Mouse (Mus musculus): Measurements from ENCODE around the gene Pcgf5. TPM values are rescaled to one million over a fixed set of nuclear protein-coding genes. Genes with fewer than 3 reads are reported as not detected.

Pcgf5 gene
- polyA plus RNA-seq, 2 experiments = 7.7 to 16.7 TPM

DNA sequence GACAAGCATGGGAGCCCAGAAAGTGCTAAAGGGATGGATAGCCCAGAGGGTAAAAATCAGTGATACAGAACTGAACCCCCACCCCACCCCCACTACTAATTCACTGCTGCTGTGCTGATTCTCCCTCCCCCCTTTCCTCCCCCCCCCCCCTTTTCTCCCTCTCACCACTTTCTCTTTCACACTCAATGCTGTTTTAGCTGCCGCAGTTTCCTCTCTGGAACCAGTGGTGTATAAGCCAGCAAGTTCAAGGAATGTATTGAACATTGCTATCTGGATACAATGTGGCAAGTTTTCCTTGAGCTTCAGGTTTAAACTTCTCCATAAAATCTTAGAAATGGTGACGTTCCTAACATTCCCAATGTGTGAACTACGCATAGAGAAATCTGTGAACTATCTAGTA is 34.8 kb downstream of the Pcgf5 start:
- no peak for DNase-seq (ENCODE audit: low read depth in 3 of 3, low spot score in 3 of 3)
- TF ChIP-seq CTCF (IDR thresholded peaks at IDR 0.05; ENCODE audit: low read depth) (no peak), EP300 (IDR thresholded peaks at IDR 0.05; ENCODE audit: low read depth) (no peak)
- no peak for ATAC-seq (ENCODE audit: insufficient read depth)
- Histone ChIP-seq H3K9me3 (ENCODE audit: control insufficient read depth, low read length) (no peaks in the 10 kb centered on the region), H3K36me3 (replicated peaks; ENCODE audit: control insufficient read depth, insufficient read depth, low read depth) (no peaks in the 10 kb centered on the region), H3K4me2 (ENCODE audit: low read depth) (no peak overlapping the region), H3K4me3 (ENCODE audit: insufficient read depth in 1 of 2, low read depth in 2 of 2, low read length in 2 of 2) (no peak overlapping the region), H3K9ac (replicated peaks) (no peak overlapping the region), H3K27ac (no peak overlapping the region), H3K4me1 (replicated peaks; ENCODE audit: control insufficient read depth in 2 of 2, insufficient read depth in 2 of 2, low read length in 1 of 2) (no peaks in the 10 kb centered on the region), H3K27me3 (ENCODE audit: control insufficient read depth, insufficient read depth, low read length) (no peaks in the 10 kb centered on the region)
- 69% methylated on average over 3 of the region's 3 CpGs for WGBS (ENCODE audit: insufficient replicate concordance)

DNA sequence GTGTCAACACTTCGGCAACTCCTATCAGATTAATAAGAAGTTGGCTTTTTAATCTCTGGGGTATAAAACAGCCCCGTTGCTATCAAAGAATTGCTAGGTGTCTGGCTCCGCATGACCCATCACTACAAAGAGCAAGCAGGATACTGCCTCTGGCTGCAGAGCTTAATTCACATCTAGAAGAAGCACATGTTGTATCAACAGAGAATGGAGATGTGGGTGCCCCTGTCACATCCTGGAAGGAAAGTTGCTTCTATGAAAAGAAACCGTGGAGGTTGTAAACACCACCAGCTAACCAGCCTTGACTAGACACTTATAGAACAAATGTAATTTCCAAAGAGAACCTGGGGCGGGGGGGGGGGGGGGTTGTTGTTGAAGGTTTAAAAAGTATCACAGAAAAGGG is 35.9 kb downstream of the Pcgf5 start:
- Histone ChIP-seq H3K9me3 (ENCODE audit: control insufficient read depth, low read length) (no peaks in the 10 kb centered on the region), H3K27me3 (ENCODE audit: control insufficient read depth, insufficient read depth, low read length) (no peaks in the 10 kb centered on the region), H3K9ac (replicated peaks) (no peak overlapping the region), H3K4me3 (ENCODE audit: insufficient read depth in 1 of 2, low read depth in 2 of 2, low read length in 2 of 2) (no peak overlapping the region), H3K4me1 (replicated peaks; ENCODE audit: control insufficient read depth in 2 of 2, insufficient read depth in 2 of 2, low read length in 1 of 2) (no peaks in the 10 kb centered on the region), H3K4me2 (ENCODE audit: low read depth) (no peak overlapping the region), H3K36me3 (replicated peaks; ENCODE audit: control insufficient read depth, insufficient read depth, low read depth) (no peaks in the 10 kb centered on the region), H3K27ac (no peak overlapping the region)
- TF ChIP-seq EP300 (IDR thresholded peaks at IDR 0.05; ENCODE audit: low read depth) (no peak), CTCF (IDR thresholded peaks at IDR 0.05; ENCODE audit: low read depth) (no peak)
- 62% methylated on average over 5 of the region's 5 CpGs for WGBS (ENCODE audit: insufficient replicate concordance)
- DNase-seq (ENCODE audit: low read depth in 3 of 3, low spot score in 3 of 3) (no peak), ATAC-seq (ENCODE audit: insufficient read depth) (no peak)

DNA sequence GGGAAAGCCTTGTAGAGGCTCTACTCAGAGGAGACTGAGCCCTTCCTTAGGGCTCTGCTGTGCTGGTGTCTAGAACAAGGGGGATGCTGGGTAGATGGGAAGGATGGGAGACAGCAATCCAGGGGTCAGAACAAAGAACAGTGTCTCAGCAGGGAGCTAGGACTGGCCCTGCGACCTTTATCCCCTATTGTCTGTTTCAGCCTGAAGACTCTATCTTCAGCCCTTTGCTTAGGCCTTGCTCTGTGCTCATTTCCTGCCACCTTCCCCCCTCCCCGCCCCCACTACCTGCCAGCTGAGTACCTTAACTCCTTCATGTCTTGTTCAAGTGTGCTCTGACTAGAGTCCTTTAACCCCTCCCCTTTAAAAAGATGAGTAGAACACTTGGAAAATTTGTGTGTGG is 36.3 kb downstream of the Pcgf5 start:
- no peak overlapping the region for H3K4me3 ChIP-seq (ENCODE audit: insufficient read depth in 1 of 2, low read depth in 2 of 2, low read length in 2 of 2)
- 17% methylated on average over 2 of the region's 2 CpGs for WGBS (ENCODE audit: insufficient replicate concordance)
- H3K36me3 ChIP-seq (replicated peaks; ENCODE audit: control insufficient read depth, insufficient read depth, low read depth) = no peaks in the 10 kb centered on the region
- ATAC-seq (ENCODE audit: insufficient read depth) = no peak
- H3K27ac ChIP-seq = no peak overlapping the region
- no peak overlapping the region for H3K9ac ChIP-seq (replicated peaks)
- TF ChIP-seq CTCF (IDR thresholded peaks at IDR 0.05; ENCODE audit: low read depth) (no peak), EP300 (IDR thresholded peaks at IDR 0.05; ENCODE audit: low read depth) (no peak)
- no peak for DNase-seq (ENCODE audit: low read depth in 3 of 3, low spot score in 3 of 3)
- no peaks in the 10 kb centered on the region for H3K9me3 ChIP-seq (ENCODE audit: control insufficient read depth, low read length)
- H3K4me2 ChIP-seq (ENCODE audit: low read depth) = no peak overlapping the region
- H3K27me3 ChIP-seq (ENCODE audit: control insufficient read depth, insufficient read depth, low read length) = no peaks in the 10 kb centered on the region
- no peaks in the 10 kb centered on the region for H3K4me1 ChIP-seq (replicated peaks; ENCODE audit: control insufficient read depth in 2 of 2, insufficient read depth in 2 of 2, low read length in 1 of 2)

DNA sequence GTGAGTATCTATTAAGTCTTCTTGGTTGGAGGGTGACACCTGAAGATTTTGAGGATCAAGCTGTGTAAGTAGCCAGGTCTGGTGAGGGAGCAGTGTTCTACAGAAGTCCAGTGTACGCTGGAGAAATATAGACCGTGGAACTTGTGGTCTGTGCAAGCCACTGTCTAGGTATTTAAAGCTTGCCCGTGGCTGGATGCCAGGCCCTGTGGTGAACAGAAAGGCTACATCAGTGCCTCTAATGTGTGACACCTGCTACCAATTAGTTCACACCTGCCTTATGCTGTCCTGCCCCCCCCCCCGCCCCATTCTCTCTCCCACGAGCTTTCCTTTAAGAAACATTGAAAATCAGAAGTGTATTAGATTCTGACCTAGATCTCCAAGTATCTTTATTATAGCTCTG is 40.4 kb downstream of the Pcgf5 start:
- H3K9ac ChIP-seq (replicated peaks) = no peak overlapping the region
- ATAC-seq (ENCODE audit: insufficient read depth) (no peak), DNase-seq (ENCODE audit: low read depth in 3 of 3, low spot score in 3 of 3) (no peak)
- no peak overlapping the region for H3K27ac ChIP-seq
- TF ChIP-seq CTCF (IDR thresholded peaks at IDR 0.05; ENCODE audit: low read depth) (no peak), EP300 (IDR thresholded peaks at IDR 0.05; ENCODE audit: low read depth) (no peak)
- 67% methylated on average over 5 of the region's 5 CpGs for WGBS (ENCODE audit: insufficient replicate concordance)
- H3K9me3 ChIP-seq (ENCODE audit: control insufficient read depth, low read length) = no peaks in the 10 kb centered on the region
- no peaks in the 10 kb centered on the region for H3K4me1 ChIP-seq (replicated peaks; ENCODE audit: control insufficient read depth in 2 of 2, insufficient read depth in 2 of 2, low read length in 1 of 2)
- H3K4me2 ChIP-seq (ENCODE audit: low read depth) = no peak overlapping the region
- no peak overlapping the region for H3K4me3 ChIP-seq (ENCODE audit: insufficient read depth in 1 of 2, low read depth in 2 of 2, low read length in 2 of 2)
- H3K36me3 ChIP-seq (replicated peaks; ENCODE audit: control insufficient read depth, insufficient read depth, low read depth) = no peaks in the 10 kb centered on the region
- no peaks in the 10 kb centered on the region for H3K27me3 ChIP-seq (ENCODE audit: control insufficient read depth, insufficient read depth, low read length)

DNA sequence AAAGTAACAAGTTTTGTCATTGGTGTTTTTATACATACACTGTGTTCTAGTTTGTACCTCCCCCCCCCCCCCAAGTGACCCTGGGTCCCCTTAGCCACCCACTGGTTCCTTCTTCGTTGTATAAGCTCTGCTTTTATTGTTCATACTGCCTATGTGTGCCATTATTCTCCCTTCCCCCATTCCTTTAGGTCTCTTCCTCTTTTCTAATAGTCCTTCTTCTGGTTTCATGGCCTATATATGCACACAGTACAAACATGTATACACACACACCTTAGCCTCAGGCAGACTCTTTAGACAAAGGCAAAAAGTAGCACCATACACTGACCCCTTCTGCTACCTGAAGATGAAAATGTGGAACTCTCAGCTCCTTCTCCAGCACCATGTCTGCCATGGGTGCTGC is 42.6 kb downstream of the Pcgf5 start:
- H3K9me3 ChIP-seq (ENCODE audit: control insufficient read depth, low read length) = no peaks in the 10 kb centered on the region
- no peak overlapping the region for H3K4me2 ChIP-seq (ENCODE audit: low read depth)
- H3K27ac ChIP-seq = no peak overlapping the region
- H3K27me3 ChIP-seq (ENCODE audit: control insufficient read depth, insufficient read depth, low read length) = no peaks in the 10 kb centered on the region
- TF ChIP-seq CTCF (IDR thresholded peaks at IDR 0.05; ENCODE audit: low read depth) = no peak
- TF ChIP-seq EP300 (IDR thresholded peaks at IDR 0.05; ENCODE audit: low read depth) = no peak
- H3K4me1 ChIP-seq (replicated peaks; ENCODE audit: control insufficient read depth in 2 of 2, insufficient read depth in 2 of 2, low read length in 1 of 2) = 0 out of 4 replicates have a peak, but pooled peaks cover 0 to 2% of the 10 kb centered on the region in 2 experiments
- WGBS (ENCODE audit: insufficient replicate concordance) = 42% methylated on average over 1 of the region's 1 CpGs
- H3K36me3 ChIP-seq (replicated peaks; ENCODE audit: control insufficient read depth, insufficient read depth, low read depth) = no peaks in the 10 kb centered on the region
- no peak overlapping the region for H3K9ac ChIP-seq (replicated peaks)
- ATAC-seq (ENCODE audit: insufficient read depth) (no peak), DNase-seq (ENCODE audit: low read depth in 3 of 3, low spot score in 3 of 3) (no peak)
- no peak overlapping the region for H3K4me3 ChIP-seq (ENCODE audit: insufficient read depth in 1 of 2, low read depth in 2 of 2, low read length in 2 of 2)
